Mouse (Mus musculus) liver, adult 2 months (tissue): ENCODE results near the gene Ccdc175.

Experiments used
- CTCF ChIP-seq: fragments of 200-500 bp; IDR thresholded peaks from 2 replicates; pipeline ENCODE4 v1.5.1; 2011; ENCODE audit warnings: low read depth, low read length, control low read depth
- POLR2A ChIP-seq: fragments of 200-500 bp; IDR thresholded peaks from 2 replicates; pipeline ENCODE4 v1.6.1; 2011; ENCODE audit warnings: low read length, control low read depth; ENCODE audit not compliant: insufficient read depth; ENCODE audit errors: extremely low read depth

- no peak; the same call in 1 of the 2 replicates for TF ChIP-seq POLR2A
- peak; percentile 6; the same call in 1 of the 2 replicates for TF ChIP-seq CTCF
Measured at GRCm38 (mm10) chr12:72085329-72086165, 99.3 kb downstream of the Ccdc175 start, which contains the start of the genes L3hypdh and Jkamp.
